Mouse (Mus musculus): ENCODE measurements at regions not wholly inside any gene's neighbourhood (a gene's known extent, or its start where the extent isn't known, plus 50 kb on each side); places are given as distances from the start of the nearest gene placed in this dataset.

DNA sequence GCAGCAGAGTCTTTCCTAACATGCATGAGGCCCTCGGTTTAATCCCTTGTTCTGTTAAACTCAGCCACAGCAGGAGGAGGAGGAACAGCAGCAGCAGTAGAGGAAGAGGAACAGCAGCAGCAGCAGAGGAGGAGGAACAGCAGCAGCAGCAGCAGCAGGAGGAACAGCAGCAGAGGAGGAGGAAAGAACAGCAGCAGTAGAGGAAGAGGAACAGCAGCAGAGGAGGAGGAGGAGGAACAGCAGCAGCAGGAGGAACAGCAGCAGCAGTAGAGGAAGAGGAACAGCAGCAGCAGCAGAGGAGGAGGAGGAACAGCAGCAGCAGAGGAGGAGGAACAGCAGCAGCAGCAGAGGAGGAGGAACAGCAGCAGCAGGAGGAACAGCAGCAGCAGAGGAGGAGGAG lies 437.9 kb downstream of the Zfp704 start:
- TF ChIP-seq CTCF (IDR thresholded peaks at IDR 0.05; ENCODE audit: extremely low read depth, insufficient read depth, insufficient read length, insufficient replicate concordance) (no peak), POLR2A (IDR thresholded peaks at IDR 0.05; ENCODE audit: low read depth, low read length) (no peak)

All from spleen, adult 2 months (tissue).